Mouse (Mus musculus) spleen, postnatal 14 days (tissue): ENCODE data around the gene Nckipsd.

ENCODE experiments used
- DNase-seq, 2 experiments: peaks; one replicate each; pipeline ENCODE4 v3.0.0; 2021 to 2022; ENCODE audit warnings: low spot score in 2 of 2

The Nckipsd gene

GRCm38 (mm10) chr9:108799564-108799963 is 8.6 kb upstream of the Nckipsd start:
- DNase-seq = no peak

DNA sequence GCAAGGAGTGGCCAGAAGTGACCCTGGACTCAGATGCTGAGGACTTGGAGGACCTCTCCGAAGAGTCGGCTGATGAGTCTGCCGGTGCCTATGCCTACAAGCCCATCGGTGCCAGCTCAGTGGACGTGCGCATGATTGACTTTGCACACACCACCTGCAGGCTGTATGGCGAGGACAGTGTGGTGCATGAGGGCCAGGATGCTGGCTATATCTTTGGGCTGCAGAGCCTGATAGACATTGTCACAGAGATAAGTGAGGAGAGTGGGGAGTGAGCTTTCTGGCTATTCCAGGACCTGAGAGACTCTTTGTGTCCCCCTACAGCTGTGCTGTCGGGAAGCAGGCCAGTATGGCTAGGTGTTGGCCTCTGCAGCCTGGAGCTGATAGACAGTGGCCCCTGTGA is 2.4 kb upstream of the Nckipsd start:
- DNase-seq = no peak

- no peak for DNase-seq
Measured at GRCm38 (mm10) chr9:108806379-108806778, 1.8 kb upstream of the Nckipsd start.

- no peak for DNase-seq
Measured at GRCm38 (mm10) chr9:108806831-108807230, 1.3 kb upstream of the Nckipsd start.

DNA sequence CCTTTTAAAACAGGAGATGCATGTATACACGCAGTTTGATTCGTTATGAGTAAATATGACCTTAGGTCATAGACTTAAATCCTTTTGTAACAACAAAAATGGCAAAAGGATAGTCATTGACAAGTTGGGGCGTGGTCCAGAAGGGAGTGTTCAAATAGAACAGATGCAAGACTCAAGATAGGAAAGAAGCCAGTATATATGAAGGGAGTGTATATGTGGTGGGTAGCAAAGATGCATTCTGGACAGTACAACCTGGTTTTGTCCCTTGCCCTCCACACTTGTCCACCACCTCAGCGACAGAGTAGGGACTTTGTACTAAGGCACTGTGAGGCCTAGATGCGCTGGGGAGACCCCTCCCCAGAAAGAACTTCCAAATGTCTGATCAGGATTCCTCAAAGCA is 494 bp upstream of the Nckipsd start:
- no peak for DNase-seq

- DNase-seq = no peak
Measured at GRCm38 (mm10) chr9:108809188-108809587, 1.0 kb downstream of the Nckipsd start.

- DNase-seq = no peak
Measured at GRCm38 (mm10) chr9:108809723-108810122, 1.6 kb downstream of the Nckipsd start.

DNA sequence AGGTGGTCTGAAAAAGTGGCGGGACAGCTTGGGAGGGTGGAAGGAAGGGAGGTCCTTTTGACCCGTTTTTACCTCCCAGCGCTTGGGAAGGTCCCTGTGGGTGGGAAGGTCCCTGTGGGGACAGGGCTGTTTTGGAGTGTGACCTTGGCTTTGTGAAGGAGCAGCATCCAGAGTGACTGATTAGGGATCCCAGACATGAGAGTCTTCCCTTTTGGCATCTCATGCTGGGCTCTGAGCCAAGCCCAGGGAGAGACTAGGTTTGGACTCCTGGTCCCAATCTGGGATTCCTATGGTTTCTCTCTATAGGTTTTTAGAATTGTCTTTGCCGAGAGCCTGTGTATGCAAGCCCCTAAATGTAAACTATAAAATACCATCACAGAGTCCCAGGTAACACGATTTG is 2.3 kb downstream of the Nckipsd start:
- DNase-seq = no peak

DNA sequence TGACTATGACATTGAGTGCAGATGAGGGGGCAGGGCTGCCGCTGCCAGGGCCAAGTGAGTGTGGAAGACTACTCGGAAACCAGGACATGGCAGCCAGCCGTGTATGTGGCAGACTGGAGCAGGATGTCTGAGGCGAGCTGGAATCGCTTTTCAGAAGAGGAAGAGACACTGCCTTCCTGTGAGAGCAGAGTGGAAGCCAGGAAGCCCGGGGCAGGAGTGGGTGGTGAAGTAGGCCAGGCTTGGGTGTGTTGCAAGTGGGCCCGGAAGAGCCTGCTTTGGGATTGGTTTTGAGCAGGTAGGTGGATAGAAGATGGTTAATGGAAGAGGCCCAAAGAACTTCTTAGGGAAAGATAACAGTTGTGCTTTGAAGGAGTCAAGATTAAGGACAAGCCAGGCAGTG is 7.4 kb downstream of the Nckipsd start:
- no peak for DNase-seq

GRCm38 (mm10) chr9:108819495-108819894 is 11.3 kb downstream of the Nckipsd start:
- peak in 1 of 2 experiments; percentile 38 for DNase-seq

DNA sequence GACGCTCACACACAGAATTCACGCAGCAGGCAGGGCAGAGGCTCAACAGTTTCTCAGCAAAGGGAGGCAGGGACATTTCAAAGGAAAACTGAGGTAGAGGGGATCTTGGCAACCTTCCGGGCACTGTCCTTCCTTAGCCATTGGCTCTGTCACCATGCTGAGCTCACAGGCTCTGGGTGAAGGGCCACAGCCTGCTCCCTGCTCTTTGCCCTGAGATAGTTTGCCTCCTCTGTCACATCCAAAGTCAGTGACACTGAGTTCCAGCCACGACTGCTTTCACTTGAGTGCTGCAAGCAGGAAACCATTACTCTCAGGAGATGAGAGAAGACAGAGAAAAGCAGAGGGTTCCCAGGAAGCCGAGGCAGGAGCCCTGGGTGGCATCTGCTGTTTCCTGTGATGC is 11.9 kb downstream of the Nckipsd start:
- no peak for DNase-seq

DNA sequence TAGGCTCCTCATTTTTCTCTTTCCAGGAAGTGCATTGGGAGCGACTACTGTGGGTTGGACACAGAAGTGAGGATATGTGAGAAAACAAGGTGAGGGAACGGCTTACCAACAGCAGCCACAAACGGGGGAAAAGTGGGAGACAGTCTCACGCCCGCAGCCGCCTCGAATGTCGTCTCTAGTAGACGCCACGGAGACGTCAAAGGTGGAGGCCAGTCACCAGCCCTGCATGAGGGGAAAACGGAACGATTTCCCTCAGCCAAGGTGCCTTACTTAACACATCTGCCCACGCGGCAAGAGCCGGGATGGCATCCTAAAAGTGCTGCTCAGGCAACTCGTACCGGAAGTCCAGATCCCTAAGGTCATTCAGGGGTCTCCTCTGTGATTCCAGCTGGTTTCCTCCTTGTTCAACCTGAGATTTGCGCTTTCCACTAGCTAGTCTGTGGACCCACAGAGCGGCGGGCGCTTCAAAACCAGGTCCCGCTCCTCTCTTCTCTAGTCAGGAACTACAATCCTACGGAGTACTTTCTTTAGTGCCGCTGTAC is 16.0 kb downstream of the Nckipsd start:
- DNase-seq = no peak

DNA sequence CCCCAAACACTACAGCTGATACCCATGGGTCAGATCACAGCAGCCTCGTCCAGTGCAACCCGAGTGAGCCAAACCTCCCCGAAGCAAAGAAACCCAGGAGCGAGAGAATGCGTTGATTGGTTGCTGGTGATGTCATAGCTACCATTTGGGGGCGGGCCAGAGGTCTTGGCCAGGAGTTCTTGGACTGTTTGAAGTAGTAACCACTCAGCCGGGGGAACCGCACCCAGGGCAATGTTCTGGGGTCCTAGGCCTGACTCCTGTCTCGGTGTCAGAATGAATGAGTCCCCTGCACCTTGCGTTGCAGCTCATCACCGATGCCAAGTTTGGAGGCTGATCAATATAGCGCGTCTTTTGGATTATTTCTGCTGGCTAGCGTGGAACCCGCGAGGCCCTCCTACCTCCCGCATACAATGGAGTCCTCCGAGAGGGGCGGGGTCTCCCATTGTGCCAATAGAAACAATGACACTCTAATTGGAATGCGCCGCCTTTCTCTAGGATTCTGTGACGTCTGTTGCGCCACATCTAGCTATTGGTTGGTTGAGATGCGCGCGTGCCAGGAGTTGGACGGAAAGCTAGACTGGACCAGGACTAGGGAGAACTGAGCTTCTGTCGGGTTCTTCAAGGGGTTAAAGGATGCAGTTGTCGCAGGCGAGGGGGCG is 16.7 kb downstream of the Nckipsd start:
- no peak for DNase-seq

GRCm38 (mm10) chr9:108825820-108826699 is 17.9 kb downstream of the Nckipsd start, which contains the start of gene Celsr3:
Gene Celsr3, plus strand, starts transcription at chr9:108826320.
- no peak for DNase-seq

DNA sequence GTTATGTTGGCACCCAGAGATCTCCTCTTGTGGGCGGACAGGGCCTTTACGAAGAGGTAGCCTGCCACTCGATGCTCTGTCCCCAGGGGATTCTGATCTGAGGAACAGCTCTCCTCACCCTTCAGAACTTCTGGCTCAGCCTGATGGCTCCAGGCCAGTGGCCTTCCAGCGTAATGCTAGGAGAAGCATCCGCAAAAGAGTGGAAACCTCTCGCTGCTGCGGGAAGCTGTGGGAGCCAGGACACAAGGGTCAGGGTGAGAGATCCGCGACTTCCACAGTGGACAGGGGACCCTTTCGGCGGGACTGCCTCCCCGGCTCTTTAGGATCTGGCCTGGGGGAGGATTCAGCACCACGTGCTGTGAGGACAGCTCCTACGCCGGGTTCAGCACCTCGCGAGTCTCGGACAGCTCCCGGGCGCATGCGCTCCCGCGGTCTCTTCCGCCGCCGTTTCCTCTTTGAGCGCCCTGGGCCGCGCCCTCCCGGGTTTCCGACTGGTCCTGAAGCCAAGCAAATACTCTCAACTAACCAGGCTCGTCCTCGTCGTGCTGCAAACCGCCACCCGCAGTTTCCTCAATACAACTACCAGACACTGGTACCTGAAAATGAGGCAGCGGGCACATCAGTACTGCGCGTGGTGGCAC is 18.7 kb downstream of the Nckipsd start:
- peak; percentile 64 to 68 for DNase-seq

DNA sequence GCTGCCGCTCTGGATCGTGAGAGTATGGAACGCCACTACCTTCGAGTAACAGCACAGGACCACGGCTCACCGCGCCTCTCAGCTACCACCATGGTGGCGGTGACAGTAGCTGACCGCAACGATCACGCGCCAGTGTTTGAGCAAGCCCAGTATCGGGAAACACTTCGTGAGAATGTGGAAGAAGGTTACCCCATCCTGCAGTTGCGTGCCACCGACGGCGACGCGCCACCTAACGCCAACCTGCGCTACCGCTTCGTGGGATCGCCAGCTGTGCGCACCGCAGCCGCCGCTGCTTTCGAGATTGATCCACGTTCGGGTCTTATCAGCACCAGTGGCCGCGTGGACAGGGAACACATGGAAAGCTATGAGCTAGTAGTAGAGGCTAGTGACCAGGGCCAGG is 19.3 kb downstream of the Nckipsd start:
- DNase-seq = no peak

GRCm38 (mm10) chr9:108827906-108828305 is 19.7 kb downstream of the Nckipsd start:
- no peak for DNase-seq

GRCm38 (mm10) chr9:108831637-108832036 is 23.5 kb downstream of the Nckipsd start:
- no peak for DNase-seq

DNA sequence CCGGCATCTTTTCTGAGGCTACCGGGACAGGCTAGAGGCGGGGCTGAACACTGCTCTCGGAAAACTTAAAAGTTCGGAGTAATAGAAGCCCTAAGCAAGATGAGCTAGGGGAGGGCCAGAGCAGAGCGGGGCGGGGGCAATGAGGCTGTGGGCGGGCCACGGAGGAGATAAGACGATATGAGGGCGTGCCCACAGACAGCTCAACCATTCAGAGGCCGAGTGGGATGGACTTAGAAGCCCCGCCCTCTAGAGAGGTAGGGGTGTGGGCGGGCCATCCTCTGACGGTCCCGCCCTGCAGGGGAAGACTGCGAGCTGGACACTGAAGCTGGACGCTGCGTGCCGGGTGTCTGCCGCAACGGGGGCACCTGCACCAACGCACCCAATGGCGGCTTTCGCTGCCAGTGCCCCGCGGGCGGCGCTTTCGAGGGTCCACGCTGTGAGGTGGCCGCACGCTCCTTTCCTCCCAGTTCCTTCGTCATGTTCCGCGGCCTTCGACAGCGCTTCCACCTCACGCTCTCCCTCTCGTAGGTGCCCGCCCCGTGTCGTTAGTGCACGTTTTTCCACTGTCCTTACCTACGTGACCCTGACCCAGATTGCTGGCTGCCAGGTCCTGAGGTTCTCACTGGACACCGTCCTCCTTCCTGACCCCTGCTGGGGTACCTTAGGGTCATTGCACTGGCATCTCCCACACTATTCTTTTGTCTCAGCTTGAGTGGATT is 24.4 kb downstream of the Nckipsd start:
- DNase-seq = peak; percentile 65 to 70

DNA sequence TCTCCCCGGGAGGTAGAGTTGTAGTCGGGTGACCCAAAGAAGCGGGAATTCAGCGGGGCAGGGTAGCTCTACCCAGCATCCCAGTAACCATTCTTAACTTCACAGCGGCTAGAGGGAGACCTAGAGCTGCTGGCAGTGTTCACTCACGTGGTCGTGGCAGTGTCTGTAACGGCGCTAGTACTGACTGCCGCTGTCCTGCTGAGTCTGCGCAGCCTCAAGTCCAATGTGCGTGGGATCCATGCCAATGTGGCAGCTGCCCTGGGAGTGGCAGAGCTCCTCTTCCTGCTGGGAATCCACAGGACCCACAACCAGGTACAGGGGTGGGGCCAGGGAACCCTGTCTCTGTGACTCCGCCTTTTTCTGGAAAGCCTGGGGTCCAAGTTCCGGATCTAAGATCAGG is 34.8 kb downstream of the Nckipsd start:
- DNase-seq = no peak

- no peak for DNase-seq
Measured at GRCm38 (mm10) chr9:108845390-108845789, 37.2 kb downstream of the Nckipsd start.

GRCm38 (mm10) chr9:108847374-108847773 is 39.2 kb downstream of the Nckipsd start:
- no peak for DNase-seq
